Mouse (Mus musculus) G1E (cell line): ENCODE measurements around the gene Rnf128.

Source experiments
- CTCF ChIP-seq: IDR thresholded peaks from 2 replicates; pipeline ENCODE4 v1.5.1; 2012; ENCODE audit warnings: low read depth, low read length, inconsistent platforms, mixed read lengths
- GATA1 ChIP-seq: IDR thresholded peaks from 2 replicates; pipeline ENCODE4 v1.6.1; 2012; ENCODE audit warnings: borderline replicate concordance, low read length, inconsistent platforms, mixed read lengths
- GATA2 ChIP-seq: IDR thresholded peaks from 2 replicates; pipeline ENCODE4 v1.6.1; 2012; ENCODE audit warnings: low read depth, low read length, inconsistent platforms, borderline replicate concordance
- POLR2AphosphoS5 ChIP-seq: IDR thresholded peaks from 2 replicates; pipeline ENCODE4 v1.6.1; 2012; ENCODE audit warnings: low read depth, low read length, inconsistent platforms; ENCODE audit not compliant: insufficient replicate concordance
- TAL1 ChIP-seq: conservative IDR thresholded peaks from 2 replicates; pipeline ENCODE4 v1.6.1; 2012; ENCODE audit warnings: low read depth, low read length, inconsistent platforms, mixed read lengths

- TF ChIP-seq CTCF, result no peak
- TF ChIP-seq GATA1, result no peak
- TF ChIP-seq GATA2, result no peak
- no peak for TF ChIP-seq TAL1
- TF ChIP-seq POLR2AphosphoS5, result no peak
These were observed 47.0 kb upstream of the Rnf128 start for GRCm38 (mm10) chrX:139516156-139516555.
